Mouse (Mus musculus) midbrain, embryonic 13.5 days (tissue): ENCODE data around the gene Fh1. TPM values are rescaled to one million over a fixed set of nuclear protein-coding genes. Genes with fewer than 3 reads are reported as not detected.

Experiments used
- ATAC-seq: fragments of 200-750 bp; cut with Nextera tagmentation; 2 replicates; pipeline ENCODE4 v1.8.0; 2017; ENCODE audit warnings: mild to moderate bottlenecking, moderate TSS enrichment, moderate library complexity
- H3K27ac ChIP-seq: fragments of 300-500 bp; sonication (generic); 2 replicates; pipeline ENCODE4 v1.5.1; 2015; ENCODE audit warnings: inconsistent platforms, mild to moderate bottlenecking, moderate library complexity
- H3K27me3 ChIP-seq: fragments of 300-500 bp; sonication (generic); 2 replicates; pipeline ENCODE4 v1.6.1; 2015; ENCODE audit warnings: mild to moderate bottlenecking, inconsistent platforms
- H3K36me3 ChIP-seq: fragments of 300-500 bp; sonication (generic); 2 replicates; pipeline ENCODE4 v1.6.1; 2015; ENCODE audit warnings: mild to moderate bottlenecking, inconsistent platforms
- H3K4me1 ChIP-seq: fragments of 300-500 bp; sonication (generic); replicated peaks from 2 replicates; pipeline ENCODE4 v1.6.1; 2015; ENCODE audit warnings: inconsistent platforms
- H3K4me2 ChIP-seq: fragments of 300-500 bp; sonication (generic); replicated peaks from 2 replicates; pipeline ENCODE4 v1.6.1; 2015; ENCODE audit warnings: moderate library complexity, mild to moderate bottlenecking, inconsistent platforms
- H3K4me3 ChIP-seq: fragments of 300-500 bp; sonication (generic); replicated peaks from 2 replicates; pipeline ENCODE4 v1.5.1; 2015; ENCODE audit warnings: mild to moderate bottlenecking, inconsistent platforms
- H3K9ac ChIP-seq: fragments of 300-500 bp; sonication (generic); replicated peaks from 2 replicates; pipeline ENCODE4 v1.6.1; 2015; ENCODE audit warnings: mild to moderate bottlenecking, inconsistent platforms
- H3K9me3 ChIP-seq: fragments of 300-500 bp; sonication (generic); 2 replicates; pipeline ENCODE4 v1.6.1; 2016; ENCODE audit warnings: mild to moderate bottlenecking, inconsistent platforms
- WGBS: fragments of 180-500 bp; shearing (Covaris S2); methylation state at CpG from one replicate; pipeline ENCODE4 v1.1.7; 2015; 5-methylcytosine and 5-hydroxymethylcytosine counted together
- polyA plus RNA-seq: library from polyadenylated mRNA; unstranded; fragments of >200 nt; fragmentation: Nextera tagmentation; extraction: Ambion mirVana; gene quantifications from 2 replicates; pipeline ENCODE4 v1.2.1, GENCODE M21; 2015

Gene Fh1
- polyA plus RNA-seq, 1 experiment from 2014 or later = 76.6 TPM

GRCm38 (mm10) chr1:175574129-175574528 is 51.3 kb downstream of the Fh1 start:
- no peak overlapping the region for H3K9ac ChIP-seq
- H3K27ac ChIP-seq = no peak overlapping the region
- WGBS = 95% methylated on average over 2 of the region's 2 CpGs
- H3K36me3 ChIP-seq = no peaks in the 10 kb centered on the region
- H3K27me3 ChIP-seq = no peaks in the 10 kb centered on the region
- no peak overlapping the region for H3K4me3 ChIP-seq
- H3K4me1 ChIP-seq = no peaks in the 10 kb centered on the region
- no peak overlapping the region for H3K4me2 ChIP-seq
- no peaks in the 10 kb centered on the region for H3K9me3 ChIP-seq
- ATAC-seq = no peak

- Histone ChIP-seq H3K27ac (no peak overlapping the region), H3K36me3 (no peaks in the 10 kb centered on the region), H3K27me3 (no peaks in the 10 kb centered on the region), H3K4me2 (no peak overlapping the region), H3K9me3 (no peaks in the 10 kb centered on the region), H3K9ac (no peak overlapping the region), H3K4me1 (no peaks in the 10 kb centered on the region), H3K4me3 (no peak overlapping the region)
- 57% methylated on average over 6 of the region's 6 CpGs for WGBS
- peak; percentile 24; the same call in 1 of the 2 replicates for ATAC-seq
Observed at GRCm38 (mm10) chr1:175565579-175566103, 59.8 kb downstream of the Fh1 start.

- no peak overlapping the region for H3K9ac ChIP-seq
- H3K27ac ChIP-seq = no peak overlapping the region
- no peaks in the 10 kb centered on the region for H3K9me3 ChIP-seq
- no peak for ATAC-seq
- H3K27me3 ChIP-seq = no peaks in the 10 kb centered on the region
- no peak overlapping the region for H3K4me3 ChIP-seq
- WGBS = 95% methylated on average over 4 of the region's 4 CpGs
- H3K36me3 ChIP-seq = no peaks in the 10 kb centered on the region
- no peaks in the 10 kb centered on the region for H3K4me1 ChIP-seq
- no peak overlapping the region for H3K4me2 ChIP-seq
Observed at GRCm38 (mm10) chr1:175564321-175564720, 61.1 kb downstream of the Fh1 start.

GRCm38 (mm10) chr1:175562379-175562778 is 63.1 kb downstream of the Fh1 start:
- no peak overlapping the region for H3K4me3 ChIP-seq
- no peaks in the 10 kb centered on the region for H3K9me3 ChIP-seq
- H3K36me3 ChIP-seq = no peaks in the 10 kb centered on the region
- H3K4me2 ChIP-seq = no peak overlapping the region
- no peak for ATAC-seq
- no peaks in the 10 kb centered on the region for H3K4me1 ChIP-seq
- no peak overlapping the region for H3K9ac ChIP-seq
- H3K27ac ChIP-seq = no peak overlapping the region
- 90% methylated on average over 2 of the region's 2 CpGs for WGBS
- no peaks in the 10 kb centered on the region for H3K27me3 ChIP-seq

- H3K36me3 ChIP-seq = no peaks in the 10 kb centered on the region
- H3K27me3 ChIP-seq = no peaks in the 10 kb centered on the region
- no peak overlapping the region for H3K4me3 ChIP-seq
- no peaks in the 10 kb centered on the region for H3K9me3 ChIP-seq
- H3K4me2 ChIP-seq = no peak overlapping the region
- H3K27ac ChIP-seq = no peak overlapping the region
- H3K4me1 ChIP-seq = no peaks in the 10 kb centered on the region
- no peak for ATAC-seq
- H3K9ac ChIP-seq = no peak overlapping the region
Observed at GRCm38 (mm10) chr1:175561806-175562205, 63.6 kb downstream of the Fh1 start.

GRCm38 (mm10) chr1:175554641-175555040 is 70.8 kb downstream of the Fh1 start:
- Histone ChIP-seq H3K9me3 (no peaks in the 10 kb centered on the region), H3K4me3 (no peak overlapping the region), H3K27ac (no peak overlapping the region), H3K4me2 (no peak overlapping the region), H3K4me1 (no peaks in the 10 kb centered on the region), H3K36me3 (no peaks in the 10 kb centered on the region), H3K9ac (no peak overlapping the region), H3K27me3 (no peaks in the 10 kb centered on the region)
- WGBS = 94% methylated on average over 1 of the region's 1 CpGs
- ATAC-seq = no peak

- Histone ChIP-seq H3K4me2 (no peak overlapping the region), H3K27ac (no peak overlapping the region), H3K4me1 (no peaks in the 10 kb centered on the region), H3K27me3 (no peaks in the 10 kb centered on the region), H3K4me3 (no peak overlapping the region), H3K36me3 (no peaks in the 10 kb centered on the region), H3K9me3 (no peaks in the 10 kb centered on the region), H3K9ac (no peak overlapping the region)
- WGBS = 89% methylated on average over 3 of the region's 3 CpGs
- no peak for ATAC-seq
Observed at GRCm38 (mm10) chr1:175552474-175552873, 73.0 kb downstream of the Fh1 start.

GRCm38 (mm10) chr1:175550586-175550985 is 74.8 kb downstream of the Fh1 start:
- H3K9me3 ChIP-seq = no peaks in the 10 kb centered on the region
- H3K4me1 ChIP-seq = no peaks in the 10 kb centered on the region
- ATAC-seq = no peak
- 78% methylated on average over 1 of the region's 1 CpGs for WGBS
- H3K4me3 ChIP-seq = no peak overlapping the region
- H3K27ac ChIP-seq = no peak overlapping the region
- no peaks in the 10 kb centered on the region for H3K36me3 ChIP-seq
- no peak overlapping the region for H3K4me2 ChIP-seq
- H3K9ac ChIP-seq = no peak overlapping the region
- no peaks in the 10 kb centered on the region for H3K27me3 ChIP-seq

Other genes with a start within 250 kb of the Fh1 start
- gene Rgs7, start 133.1 kb downstream of the Fh1 start, polyA plus RNA-seq = 17.1 and 19.7 TPM in 2 replicates
- gene Kmo, start 5.3 kb downstream of the Fh1 start, polyA plus RNA-seq = 0.09 and 0.27 TPM in 2 replicates
- gene Opn3, start 67.1 kb upstream of the Fh1 start, polyA plus RNA-seq = 6.9 TPM in 2 replicates
- 3.6 and 4.1 TPM in 2 replicates for gene Chml, start 67.3 kb upstream of the Fh1 start, polyA plus RNA-seq
- not detected in 2 replicates for gene Wdr64, start 73.0 kb upstream of the Fh1 start, polyA plus RNA-seq